Mouse (Mus musculus): ENCODE results near the gene Zfp446.
A peak's percentile ranks its signal among the peaks of the same experiment; 100 is the strongest.

Zfp446 gene

DNA sequence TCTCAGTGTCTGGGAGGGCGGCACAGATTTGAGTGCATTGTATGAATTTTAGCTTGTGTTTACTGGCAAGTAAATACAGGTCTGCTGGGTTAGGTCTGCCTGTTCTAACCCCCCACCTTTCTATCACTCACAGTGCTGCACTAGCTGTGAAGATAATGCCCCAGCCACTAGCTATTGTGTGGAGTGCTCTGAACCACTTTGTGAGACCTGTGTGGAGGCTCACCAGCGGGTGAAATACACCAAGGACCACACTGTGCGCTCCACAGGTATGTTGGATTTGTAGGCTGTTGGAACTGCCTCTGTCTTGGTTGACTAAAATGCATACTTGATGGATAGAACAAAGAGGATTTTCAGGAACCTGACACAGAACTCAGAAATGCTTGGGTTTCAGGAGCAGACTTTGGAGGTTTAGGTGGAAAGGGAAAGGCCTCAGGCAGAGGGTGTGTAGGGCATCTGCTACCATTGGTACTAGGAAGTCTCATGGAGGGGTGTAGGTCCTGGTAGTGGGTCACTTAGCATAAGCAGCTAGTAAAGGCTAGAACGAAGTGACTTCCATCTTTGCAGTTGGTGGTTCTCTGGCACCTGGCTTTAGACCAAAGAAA lies 48.0 kb downstream of the Zfp446 start:
- DNase-seq, result no peak

- DNase-seq, result no peak
Measured at GRCm38 (mm10) chr7:13028986-13029385, 51.3 kb downstream of the Zfp446 start.

- DNase-seq, result peak; percentile 38
Measured at GRCm38 (mm10) chr7:13031069-13031468, 53.4 kb downstream of the Zfp446 start.

GRCm38 (mm10) chr7:13031983-13032382 lies 54.3 kb downstream of the Zfp446 start:
- DNase-seq, result no peak

DNA sequence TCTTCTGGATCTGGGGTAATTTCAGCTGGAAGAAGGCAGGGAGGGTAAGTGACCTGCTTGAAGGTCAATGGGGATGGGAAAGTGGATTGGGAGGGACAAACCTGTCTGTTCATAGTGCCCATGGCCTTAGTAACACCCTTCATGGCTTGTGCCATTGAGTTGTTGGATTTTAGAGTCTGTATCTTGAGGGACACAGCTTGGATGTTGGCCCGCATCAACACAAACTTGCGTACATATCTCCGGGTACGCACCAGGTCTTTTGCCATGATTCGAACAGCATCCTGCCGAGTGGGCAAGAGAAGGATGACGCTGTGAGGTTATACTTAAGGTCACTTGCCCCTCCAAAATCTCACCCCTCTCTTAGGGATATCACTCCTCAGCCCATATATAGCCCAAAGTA lies 54.9 kb downstream of the Zfp446 start:
- no peak for DNase-seq

DNA sequence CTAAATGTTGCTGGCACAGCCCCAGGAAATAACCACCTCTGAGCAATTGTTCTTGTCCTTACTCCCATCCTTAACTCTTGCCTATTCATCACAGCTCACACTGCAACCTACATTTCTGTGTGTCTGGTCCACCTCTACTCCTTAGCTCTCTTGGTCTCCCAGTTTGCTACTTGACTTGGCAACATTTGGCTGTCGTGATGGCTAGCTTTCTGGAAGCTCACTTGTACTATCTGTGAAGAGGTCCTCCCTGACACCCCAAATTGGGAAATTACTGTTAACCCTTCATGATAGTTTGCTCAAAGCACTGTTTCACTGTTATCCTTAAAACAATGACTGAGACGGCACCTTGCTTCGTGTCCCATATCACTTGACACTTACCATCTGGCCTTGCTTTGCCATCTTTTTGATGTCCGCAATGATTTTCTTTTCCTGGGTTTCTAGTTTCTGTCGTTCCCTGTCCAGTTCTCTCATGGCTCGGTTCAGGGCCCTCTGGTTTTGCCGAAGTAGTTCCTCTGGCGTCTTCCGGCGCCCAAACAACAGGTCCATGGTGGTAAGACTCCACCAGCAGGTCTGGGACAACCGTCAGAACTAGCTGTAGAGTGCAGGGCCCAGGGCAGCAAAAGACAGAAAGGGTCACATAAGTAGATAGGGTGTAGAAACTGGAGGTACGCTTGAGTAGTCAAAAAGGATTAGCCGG lies 56.0 kb downstream of the Zfp446 start:
- no peak for DNase-seq

DNA sequence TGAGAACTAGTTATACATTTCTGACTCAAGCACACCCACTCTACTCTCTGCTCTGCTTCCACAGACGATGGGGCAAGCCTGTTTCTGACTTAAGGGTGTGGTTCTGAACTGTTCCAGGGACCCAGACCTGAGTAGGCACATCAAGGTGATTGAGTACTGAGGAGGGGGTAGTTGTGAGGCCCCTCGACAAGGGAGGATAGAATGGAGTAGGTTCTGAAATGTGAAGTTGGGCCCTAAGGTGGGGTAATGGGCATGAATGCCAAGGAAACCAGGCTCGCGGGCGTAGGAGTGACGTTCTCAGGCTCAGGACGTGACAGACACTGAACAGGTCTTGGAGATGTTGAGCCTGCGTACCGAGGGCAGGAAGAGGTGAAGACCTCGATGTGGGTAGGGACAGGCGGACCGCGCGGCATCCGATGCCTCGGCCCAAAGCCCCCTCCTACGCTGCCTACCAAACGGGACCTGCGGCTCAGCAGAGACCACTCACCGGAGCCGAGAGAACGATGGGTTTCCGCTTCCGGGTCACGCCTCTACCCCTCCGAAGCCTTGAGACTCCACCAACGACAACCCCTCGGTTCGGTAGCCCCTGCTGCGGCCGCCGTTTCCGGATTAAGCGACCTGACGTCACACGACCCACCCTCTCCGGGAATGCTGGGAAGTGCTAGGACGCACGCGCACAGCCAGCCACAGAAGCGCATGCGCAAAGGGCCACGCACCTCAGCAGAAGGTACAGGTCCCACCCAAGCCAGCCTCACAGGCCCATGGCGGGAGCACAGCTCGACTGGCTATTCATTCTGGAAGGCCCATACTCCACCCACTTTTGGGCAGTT lies 56.7 kb downstream of the Zfp446 start, which contains the start of gene Chmp2a:
Gene Chmp2a, minus strand, starts transcription at position 660 of the 830 bp plus-strand sequence.
- peak; percentile 98 for DNase-seq
